Mouse (Mus musculus): Measurements from ENCODE around the gene Ube2v1. TPM values are rescaled to one million over a fixed set of nuclear protein-coding genes. Genes with fewer than 3 reads are reported as not detected.

Ube2v1 gene
- polyA plus RNA-seq, 1 experiment from 2014 or later = 416 TPM

Small RNA genes lying within 50 kb of the gene (microRNA-seq; reads per million reads assigned to microRNA genes)
- not detected for gene Gm22355

Other genes starting within 250 kb of the Ube2v1 start
- 24.0 and 24.4 TPM in 2 replicates for gene Slc9a8, start 210.4 kb downstream of the Ube2v1 start, polyA plus RNA-seq (2016; fragmentation: Nextera tagmentation; extraction: Ambion mirVana)
- gene Rnf114, start 139.4 kb downstream of the Ube2v1 start, polyA plus RNA-seq (2016; fragmentation: Nextera tagmentation; extraction: Ambion mirVana) = 136 and 137 TPM in 2 replicates
- gene Spata2, start 139.2 kb downstream of the Ube2v1 start, polyA plus RNA-seq (2016; fragmentation: Nextera tagmentation; extraction: Ambion mirVana) = 21.0 and 21.5 TPM in 2 replicates
- gene Snai1, start 93.9 kb downstream of the Ube2v1 start, polyA plus RNA-seq (2016; fragmentation: Nextera tagmentation; extraction: Ambion mirVana) = 40.4 and 46.9 TPM in 2 replicates
- 2.7 and 4.9 TPM in 2 replicates for gene Gm20431, start 29.4 kb upstream of the Ube2v1 start, polyA plus RNA-seq (2016; fragmentation: Nextera tagmentation; extraction: Ambion mirVana)
- 0.33 and 0.44 TPM in 2 replicates for gene Cebpb, start 56.8 kb upstream of the Ube2v1 start, polyA plus RNA-seq (2016; fragmentation: Nextera tagmentation; extraction: Ambion mirVana)
- 31.5 and 34.2 TPM in 2 replicates for gene Tmem189, start 57.7 kb upstream of the Ube2v1 start, polyA plus RNA-seq (2016; fragmentation: Nextera tagmentation; extraction: Ambion mirVana)

Data from forebrain, embryonic 10.5 days (tissue).